In the genomic region with DNA sequence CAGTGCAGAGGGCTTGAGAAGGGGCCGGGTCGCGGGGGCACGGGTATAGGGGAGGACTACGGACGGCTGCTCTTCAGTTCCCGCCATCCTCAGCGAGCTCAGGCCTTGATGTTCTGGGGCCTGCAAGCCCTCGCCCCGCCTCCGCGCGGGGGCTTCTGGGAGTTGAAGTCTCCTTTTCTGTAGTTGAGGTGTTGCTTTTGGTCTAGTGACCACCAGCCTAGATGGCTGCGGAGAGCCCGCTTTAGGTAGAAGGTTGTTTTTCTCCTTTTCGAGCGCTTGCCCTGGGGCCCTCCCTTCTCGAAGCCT, we compare ENCODE assay signal across 7 mouse cellular contexts. TPM values are rescaled to one million over a fixed set of nuclear protein-coding genes. Genes with fewer than 3 reads are reported as not detected.
DNase-seq lines count a peak whose midpoint lies in the region; ATAC-seq lines count a peak whose summit lies in the region.

No protein-coding gene starts in this region.

- peak overlapping the region; percentile 99 for H3K4me3 ChIP-seq in embryonic facial prominence, embryonic 10.5 days
- H3K4me3 ChIP-seq in midbrain, embryonic 11.5 days (ENCODE audit: low read depth, low read length), result peak overlapping the region; percentile 96

- no peaks in the 10 kb centered on the region for H3K27me3 ChIP-seq in embryonic facial prominence, embryonic 10.5 days (replicated peaks; ENCODE audit: low read depth, poor library complexity, severe bottlenecking)
- H3K27me3 ChIP-seq in midbrain, embryonic 11.5 days (ENCODE audit: control insufficient read depth, insufficient read depth, low read length), result peaks cover 12% of the 10 kb centered on the region

- intact Hi-C loops in left cerebral cortex, postnatal 4 days (cut with DNase I), result no loop called here

- H3K4me1 ChIP-seq in embryonic facial prominence, embryonic 10.5 days, result peaks cover 54% of the 10 kb centered on the region
- H3K4me1 ChIP-seq in midbrain, embryonic 11.5 days (ENCODE audit: control insufficient read depth, insufficient read depth, low read length), result peaks cover 12% of the 10 kb centered on the region

- under 1% methylated on average over 18 of the region's 18 CpGs for WGBS in embryonic facial prominence, embryonic 10.5 days
- WGBS in midbrain, embryonic 11.5 days, result under 1% methylated on average over 18 of the region's 18 CpGs

- H3K27ac ChIP-seq in embryonic facial prominence, embryonic 10.5 days (replicated peaks), result peak overlapping the region; percentile 93
- H3K27ac ChIP-seq in midbrain, embryonic 11.5 days (ENCODE audit: low read depth, low read length), result peak overlapping the region; percentile 51

- no peaks in the 10 kb centered on the region for H3K9me3 ChIP-seq in embryonic facial prominence, embryonic 10.5 days
- no peaks in the 10 kb centered on the region for H3K9me3 ChIP-seq in midbrain, embryonic 11.5 days (ENCODE audit: control insufficient read depth, low read length)

- peak overlapping the region; percentile 80 for H3K9ac ChIP-seq in midbrain, embryonic 11.5 days (ENCODE audit: low read length)

- H3K36me3 ChIP-seq in embryonic facial prominence, embryonic 10.5 days (replicated peaks), result peaks cover 38% of the 10 kb centered on the region
- H3K36me3 ChIP-seq in midbrain, embryonic 11.5 days (ENCODE audit: control insufficient read depth, insufficient read depth, low read length), result peaks cover 5% of the 10 kb centered on the region; the same call in 1 of the 2 replicates

- peak; percentile 71 for ATAC-seq in granulocyte monocyte progenitor cell, adult 5-6 weeks (replicated peaks; ENCODE audit: poor library complexity, severe bottlenecking)
- ATAC-seq in midbrain, embryonic 11.5 days (ENCODE audit: low FRiP score), result peak; percentile 94

- peak; percentile 91 for DNase-seq in adrenal gland, postnatal 10 days
- peak; percentile 92 for DNase-seq in embryonic facial prominence, embryonic 10.5 days (ENCODE audit: low spot score)
- DNase-seq in kidney, adult 11 months, result peak; percentile 87
- DNase-seq in left cerebral cortex, postnatal 4 days, result peak; percentile 91
- peak; percentile 100 for DNase-seq in midbrain, embryonic 11.5 days (ENCODE audit: low spot score, missing footprints)
- DNase-seq in right cerebral cortex, postnatal 4 days, result peak; percentile 80

- peak overlapping the region; percentile 75 for H3K4me2 ChIP-seq in midbrain, embryonic 11.5 days

RNA-seq across cellular contexts. Expression of gene Slf2, which starts 0.5 kb away (rescaled TPM):
- total RNA-seq in adrenal gland, postnatal 10 days (2021), result 10 to 100 TPM; 22.6 to 31.5 TPM
- polyA plus RNA-seq in embryonic facial prominence, embryonic 10.5 days (2016; fragmentation: Nextera tagmentation; extraction: Ambion mirVana), result 56.3 and 57.8 TPM in 2 replicates
- total RNA-seq in granulocyte monocyte progenitor cell, adult 5-6 weeks (2014; fragmentation: Nextera tagmentation), result 29.5 and 33.0 TPM in 2 replicates
- 38.5 and 39.6 TPM in 2 replicates for total RNA-seq in granulocyte monocyte progenitor cell, adult 5-6 weeks (2017)
- total RNA-seq in left cerebral cortex, postnatal 4 days (2021), result 10 to 100 TPM; 44.7 to 46.6 TPM
- polyA plus RNA-seq in midbrain, embryonic 11.5 days (2014; fragmentation: Nextera tagmentation; extraction: Ambion mirVana), result 38.7 and 44.3 TPM in 2 replicates

RNA-seq across cellular contexts. Expression of gene Sema4g, which starts 57.5 kb away (rescaled TPM):
- 10 to 100 TPM; 18.3 to 26.3 TPM for total RNA-seq in adrenal gland, postnatal 10 days (2021)
- polyA plus RNA-seq in embryonic facial prominence, embryonic 10.5 days (2016; fragmentation: Nextera tagmentation; extraction: Ambion mirVana), result 3.7 and 4.8 TPM in 2 replicates
- total RNA-seq in granulocyte monocyte progenitor cell, adult 5-6 weeks (2014; fragmentation: Nextera tagmentation), result 0.43 TPM in 1 of 2 replicates, not detected in the other
- total RNA-seq in granulocyte monocyte progenitor cell, adult 5-6 weeks (2017), result not detected in 2 replicates
- total RNA-seq in left cerebral cortex, postnatal 4 days (2021), result 100 to 1,000 TPM; 116 to 123 TPM
- 4.4 and 4.7 TPM in 2 replicates for polyA plus RNA-seq in midbrain, embryonic 11.5 days (2014; fragmentation: Nextera tagmentation; extraction: Ambion mirVana)

Comparison
In these comparisons a context has a peak if more than half of its experiments do, and no peak if none do; other contexts are left out.
1. Peak in every context shown above with its lines: DNase-seq, ATAC-seq, H3K4me3 ChIP-seq and H3K27ac ChIP-seq.
2. RNA of gene Sema4g, which starts 57.5 kb away (total RNA-seq): 116 to 123 TPM in left cerebral cortex, postnatal 4 days and 18.3 to 26.3 TPM in adrenal gland, postnatal 10 days; 0.43 TPM in granulocyte monocyte progenitor cell, adult 5-6 weeks; every median in the first group is over 10 times any median in the second.